Mouse (Mus musculus) liver, embryonic 12.5 days (tissue): ENCODE data around the gene Tsx. TPM values are rescaled to one million over a fixed set of nuclear protein-coding genes. Genes with fewer than 3 reads are reported as not detected.

Experiments used
- polyA plus RNA-seq: library from polyadenylated mRNA; unstranded; fragments of >200 nt; fragmentation: Nextera tagmentation; extraction: Ambion mirVana; gene quantifications from 2 replicates; pipeline ENCODE4 v1.2.1, GENCODE M21; 2016

Gene Tsx
- polyA plus RNA-seq, 1 experiment from 2014 or later: not detected

Other genes with a start within 250 kb of the Tsx start
- gene Nap1l2, start 227.8 kb upstream of the Tsx start, polyA plus RNA-seq: 0.24 and 0.27 TPM in 2 replicates
- gene Cdx4, start 93.1 kb upstream of the Tsx start, polyA plus RNA-seq: not detected in 2 replicates
- 0.69 and 0.71 TPM in 2 replicates for gene Chic1, start 58.0 kb upstream of the Tsx start, polyA plus RNA-seq
- not detected in 2 replicates for gene Gm26992, start 7.5 kb downstream of the Tsx start, polyA plus RNA-seq
- not detected in 2 replicates for gene Zcchc13, start 216.1 kb downstream of the Tsx start, polyA plus RNA-seq